Mouse (Mus musculus): ENCODE results near the gene Hist1h2ak. TPM values are rescaled to one million over a fixed set of nuclear protein-coding genes. Genes with fewer than 3 reads are reported as not detected.

Gene Hist1h2ak
- polyA plus RNA-seq, 1 experiment = 60.2 TPM

GRCm38 (mm10) chr13:21706669-21707068, 47.0 kb downstream of the Hist1h2ak start:
- Histone ChIP-seq H3K27me3 (ENCODE audit: control insufficient read depth, insufficient read depth, low read length) (no peaks in the 10 kb centered on the region), H3K4me3 (ENCODE audit: low read depth, low read length) (no peak overlapping the region), H3K4me1 (ENCODE audit: control insufficient read depth, insufficient read depth, insufficient read length, low read length) (no peaks in the 10 kb centered on the region), H3K36me3 (ENCODE audit: control insufficient read depth, insufficient read depth, low read length) (no peaks in the 10 kb centered on the region), H3K27ac (ENCODE audit: insufficient read depth, low read depth, low read length) (no peak overlapping the region)
- 55% methylated on average over 4 of the region's 4 CpGs for WGBS
- no peak for TF ChIP-seq POLR2A (IDR thresholded peaks at IDR 0.05; ENCODE audit: low read depth, low read length)
- TF ChIP-seq CTCF (IDR thresholded peaks at IDR 0.05; ENCODE audit: extremely low read depth, insufficient read length, insufficient replicate concordance, low read depth, low read length) = no peak

Other genes with a start within 250 kb of the Hist1h2ak start
- 0.66 and 0.79 TPM in 2 replicates for gene Zkscan8, start 222.7 kb downstream of the Hist1h2ak start, polyA plus RNA-seq (2012; rRNA removed)
- gene Olfr1366, start 211.0 kb downstream of the Hist1h2ak start, polyA plus RNA-seq (2012; rRNA removed) = not detected in 2 replicates
- not detected in 2 replicates for gene Olfr1535, start 193.9 kb downstream of the Hist1h2ak start, polyA plus RNA-seq (2012; rRNA removed)
- gene Olfr1364, start 172.1 kb downstream of the Hist1h2ak start, polyA plus RNA-seq (2012; rRNA removed) = not detected in 2 replicates
- not detected in 2 replicates for gene Olfr1362, start 139.8 kb downstream of the Hist1h2ak start, polyA plus RNA-seq (2012; rRNA removed)
- gene Olfr11, start 111.3 kb downstream of the Hist1h2ak start, polyA plus RNA-seq (2012; rRNA removed) = not detected in 2 replicates
- not detected in 2 replicates for gene Olfr1361, start 90.4 kb downstream of the Hist1h2ak start, polyA plus RNA-seq (2012; rRNA removed)
- not detected in 2 replicates for gene Olfr1360, start 76.4 kb downstream of the Hist1h2ak start, polyA plus RNA-seq (2012; rRNA removed)
- gene Olfr1359, start 55.7 kb downstream of the Hist1h2ak start, polyA plus RNA-seq (2012; rRNA removed) = not detected in 2 replicates
- 10.7 and 15.7 TPM in 2 replicates for gene Hist1h2bl, start 37.7 kb downstream of the Hist1h2ak start, polyA plus RNA-seq (2012; rRNA removed)
- 66.1 and 104 TPM in 2 replicates for gene Hist1h2ai, start 37.4 kb downstream of the Hist1h2ak start, polyA plus RNA-seq (2012; rRNA removed)
- 79.4 and 100 TPM in 2 replicates for gene Hist1h3h, start 36.2 kb downstream of the Hist1h2ak start, polyA plus RNA-seq (2012; rRNA removed)
- gene Hist1h2bm, start 31.8 kb downstream of the Hist1h2ak start, polyA plus RNA-seq (2012; rRNA removed) = 4.7 and 7.1 TPM in 2 replicates
- gene Hist1h4j, start 18.8 kb downstream of the Hist1h2ak start, polyA plus RNA-seq (2012; rRNA removed) = 6.4 and 6.5 TPM in 2 replicates
- 35.5 and 55.4 TPM in 2 replicates for gene Hist1h4k, start 3.3 kb downstream of the Hist1h2ak start, polyA plus RNA-seq (2012; rRNA removed)
- gene Hist1h2bn, start 296 bp upstream of the Hist1h2ak start, polyA plus RNA-seq (2012; rRNA removed) = 13.6 and 21.8 TPM in 2 replicates
- gene Hist1h1b, start 26.8 kb upstream of the Hist1h2ak start, polyA plus RNA-seq (2012; rRNA removed) = 2.0 and 2.6 TPM in 2 replicates
- gene Hist1h3i, start 29.5 kb upstream of the Hist1h2ak start, polyA plus RNA-seq (2012; rRNA removed) = 57.4 and 74.0 TPM in 2 replicates
- 33.8 and 67.8 TPM in 2 replicates for gene Hist1h2an, start 33.4 kb upstream of the Hist1h2ak start, polyA plus RNA-seq (2012; rRNA removed)
- gene Hist1h2bp, start 33.6 kb upstream of the Hist1h2ak start, polyA plus RNA-seq (2012; rRNA removed) = 2.7 and 8.3 TPM in 2 replicates
- gene Hist1h2bq, start 56.4 kb upstream of the Hist1h2ak start, polyA plus RNA-seq (2012; rRNA removed) = 31.1 and 32.0 TPM in 2 replicates
- not detected in 2 replicates for gene Hist1h2ao, start 56.6 kb upstream of the Hist1h2ak start, polyA plus RNA-seq (2012; rRNA removed)
- 16.0 TPM in 1 of 2 replicates, not detected in the other for gene Hist1h4m, start 57.9 kb upstream of the Hist1h2ak start, polyA plus RNA-seq (2012; rRNA removed)
- gene Hist1h4n, start 78.4 kb upstream of the Hist1h2ak start, polyA plus RNA-seq (2012; rRNA removed) = 30.7 and 41.0 TPM in 2 replicates
- 1,042 and 2,404 TPM in 2 replicates for gene Hist1h2ap, start 79.7 kb upstream of the Hist1h2ak start, polyA plus RNA-seq (2012; rRNA removed)
- gene Hist1h2br, start 79.9 kb upstream of the Hist1h2ak start, polyA plus RNA-seq (2012; rRNA removed) = 27.4 and 35.4 TPM in 2 replicates
- 0.13 and 0.23 TPM in 2 replicates for gene Zfp184, start 191.3 kb upstream of the Hist1h2ak start, polyA plus RNA-seq (2012; rRNA removed)
- gene Pom121l2, start 227.4 kb upstream of the Hist1h2ak start, polyA plus RNA-seq (2012; rRNA removed) = not detected in 2 replicates